Mouse (Mus musculus) kidney, adult 9 months (tissue): ENCODE measurements around the gene Rexo4.

Experiments used
- DNase-seq: peaks from one replicate; pipeline ENCODE4 v3.0.0; 2022

The Rexo4 gene

GRCm38 (mm10) chr2:26963923-26964723, at the start of gene Rexo4:
TSS of gene Rexo4 (minus strand) at chr2:26964386.
- peak; percentile 94 for DNase-seq

- DNase-seq, result peak; percentile 91
Measured at GRCm38 (mm10) chr2:27009714-27010244, 45.6 kb upstream of the Rexo4 start, which contains the start of gene Cacfd1. TSS of gene Cacfd1 (plus strand) at chr2:27009926.

GRCm38 (mm10) chr2:27007701-27008100, 43.5 kb upstream of the Rexo4 start:
- no peak for DNase-seq

- DNase-seq, result no peak
Measured at GRCm38 (mm10) chr2:27006255-27006654, 42.1 kb upstream of the Rexo4 start.

GRCm38 (mm10) chr2:26997993-26998392, 33.8 kb upstream of the Rexo4 start:
- no peak for DNase-seq

GRCm38 (mm10) chr2:26997498-26997897, 33.3 kb upstream of the Rexo4 start:
- DNase-seq, result no peak

GRCm38 (mm10) chr2:26993936-26994335, 29.8 kb upstream of the Rexo4 start:
- no peak for DNase-seq

- no peak for DNase-seq
Measured at GRCm38 (mm10) chr2:26984640-26985039, 20.5 kb upstream of the Rexo4 start.

GRCm38 (mm10) chr2:26984179-26984578, 20.0 kb upstream of the Rexo4 start:
- DNase-seq, result no peak

GRCm38 (mm10) chr2:26980361-26980760, 16.2 kb upstream of the Rexo4 start:
- no peak for DNase-seq

GRCm38 (mm10) chr2:26973960-26974359, 9.8 kb upstream of the Rexo4 start:
- no peak for DNase-seq

GRCm38 (mm10) chr2:26973116-26973515, 8.9 kb upstream of the Rexo4 start, which contains the start of gene Adamts13:
TSS of gene Adamts13 (plus strand) at chr2:26973416.
- DNase-seq, result no peak

- no peak for DNase-seq
Measured at GRCm38 (mm10) chr2:26967262-26967661, 3.1 kb upstream of the Rexo4 start.

GRCm38 (mm10) chr2:26964724-26965370, 661 bp upstream of the Rexo4 start:
- DNase-seq, result no peak

- peak; percentile 43 for DNase-seq
Measured at GRCm38 (mm10) chr2:26960756-26961155, 3.4 kb downstream of the Rexo4 start.

GRCm38 (mm10) chr2:26957488-26957859, 6.7 kb downstream of the Rexo4 start:
- DNase-seq, result peak; percentile 33

- DNase-seq, result peak; percentile 40
Measured at GRCm38 (mm10) chr2:26956811-26957487, 7.2 kb downstream of the Rexo4 start.

GRCm38 (mm10) chr2:26954735-26955395, 9.3 kb downstream of the Rexo4 start:
- DNase-seq, result no peak

- no peak for DNase-seq
Measured at GRCm38 (mm10) chr2:26952866-26953265, 11.3 kb downstream of the Rexo4 start.

GRCm38 (mm10) chr2:26952193-26952592, 12.0 kb downstream of the Rexo4 start:
- DNase-seq, result no peak

GRCm38 (mm10) chr2:26951346-26951905, 12.8 kb downstream of the Rexo4 start:
- DNase-seq, result no peak

GRCm38 (mm10) chr2:26950411-26950810, 13.8 kb downstream of the Rexo4 start:
- no peak for DNase-seq
